Mouse (Mus musculus) ES-E14 (cell line): ENCODE measurements around the gene Lrrc26. TPM values are rescaled to one million over a fixed set of nuclear protein-coding genes. Genes with fewer than 3 reads are reported as not detected.

Experiments used
- DNase-seq: peaks from one replicate; pipeline ENCODE4 v3.0.0-alpha.2; 2013; ENCODE audit warnings: low read depth, low spot score
- H3K27ac ChIP-seq: 2 replicates; pipeline ENCODE4 v1.5.1; 2012; ENCODE audit warnings: low read depth, mild to moderate bottlenecking, low read length, moderate library complexity, mixed read lengths; ENCODE audit not compliant: poor library complexity, insufficient read depth, severe bottlenecking
- H3K36me3 ChIP-seq: 2 replicates; pipeline ENCODE4 v1.6.1; 2012; ENCODE audit warnings: mild to moderate bottlenecking, low read length, moderate library complexity, mixed read lengths; ENCODE audit not compliant: control insufficient read depth, poor library complexity, insufficient read depth, severe bottlenecking
- H3K4me1 ChIP-seq, 2 experiments: fragments of 150-350 bp in 1 of 2; sonication (generic) in 1 of 2; 2 replicates each; pipeline ENCODE4 v1.6.1; 2012; ENCODE audit warnings: low read length in 2 of 2, mild to moderate bottlenecking in 1 of 2, mixed read lengths in 1 of 2; ENCODE audit not compliant: control insufficient read depth in 2 of 2, insufficient read depth in 2 of 2, poor library complexity in 1 of 2
- H3K4me3 ChIP-seq, 2 experiments: fragments of 150-350 bp in 1 of 2; sonication (generic) in 1 of 2; 2 replicates each; pipeline ENCODE4 v1.5.1; 2012; ENCODE audit warnings: low read length in 2 of 2, low read depth in 1 of 2, mild to moderate bottlenecking in 1 of 2, mixed read lengths in 1 of 2; ENCODE audit not compliant: insufficient read depth in 1 of 2, poor library complexity in 1 of 2, severe bottlenecking in 1 of 2
- H3K9ac ChIP-seq: 2 replicates; pipeline ENCODE4 v1.6.1; 2012; ENCODE audit warnings: low read depth, mild to moderate bottlenecking, low read length, mixed read lengths; ENCODE audit not compliant: poor library complexity, insufficient read depth, severe bottlenecking
- H3K9me3 ChIP-seq: fragments of 150-350 bp; sonication (generic); 2 replicates; pipeline ENCODE4 v1.6.1; 2012; ENCODE audit warnings: low read depth, mild to moderate bottlenecking, low read length; ENCODE audit not compliant: control insufficient read depth, insufficient read depth
- CHD2 ChIP-seq: IDR thresholded peaks from 2 replicates; pipeline ENCODE4 v1.6.1; 2014; ENCODE audit warnings: mild to moderate bottlenecking, low read depth, low read length, inconsistent platforms
- HCFC1 ChIP-seq: IDR thresholded peaks from 2 replicates; pipeline ENCODE4 v1.6.1; 2012; ENCODE audit warnings: low read length, inconsistent platforms, borderline replicate concordance; ENCODE audit not compliant: insufficient read depth
- MAFK ChIP-seq: IDR thresholded peaks from 2 replicates; pipeline ENCODE4 v1.6.1; 2014; ENCODE audit warnings: mild to moderate bottlenecking, low read depth, low read length, inconsistent platforms; ENCODE audit not compliant: insufficient read depth
- ZC3H11A ChIP-seq: IDR thresholded peaks from 2 replicates; pipeline ENCODE4 v1.6.1; 2012; ENCODE audit warnings: low read depth, mild to moderate bottlenecking, inconsistent platforms, low read length, borderline replicate concordance
- ZNF384 ChIP-seq: IDR thresholded peaks from 2 replicates; pipeline ENCODE4 v1.6.1; 2012; ENCODE audit warnings: low read depth, low read length, inconsistent platforms
- in situ Hi-C, 2 experiments: fragments of 600-800 bp; cut with MboI; formaldehyde crosslinking; loops; one replicate each; pipeline ENCODE4 v1.15.1; 2025; ENCODE audit warnings: low sequenced_read_pairs in 2 of 2, inconsistent platforms in 1 of 2; ENCODE audit not compliant: unreplicated experiment in 2 of 2
- total RNA-seq: library from RNA; depleted of rRNA; stranded (reverse); fragments of 300-350 nt; gene quantifications from 2 replicates; pipeline ENCODE4 v1.2.3, GENCODE M21; 2012; rRNA removed

Gene Lrrc26
- total RNA-seq: 0.21 TPM in 1 of 2 replicates, not detected in the other

GRCm38 (mm10) chr2:25289651-25290050, at the start of gene Lrrc26:
Gene Lrrc26 (plus strand): TSS chr2:25289915.
- TF ChIP-seq MAFK (no peak), ZC3H11A (no peak), CHD2 (no peak), ZNF384 (no peak), HCFC1 (no peak)
- peaks cover 0 to 13% of the 10 kb centered on the region in 2 experiments; a peak in 1 of 4 replicates for H3K4me1 ChIP-seq
- no peak within 1 kb of the TSS for H3K27ac ChIP-seq
- in situ Hi-C loops: no loop called here
- no peaks in the 10 kb centered on the region for H3K9me3 ChIP-seq
- peak within 1 kb of the TSS; percentile 54 to 66 for H3K4me3 ChIP-seq
- H3K9ac ChIP-seq: peak within 1 kb of the TSS; percentile 18; the same call in 1 of the 2 replicates
- DNase-seq: no peak
- H3K36me3 ChIP-seq: peaks cover 8% of the 10 kb centered on the region; the same call in 1 of the 2 replicates

- no peak for DNase-seq
- H3K4me3 ChIP-seq: peak overlapping the region in 1 of 2 experiments; percentile 9; a peak in 2 of 4 replicates
- no peaks in the 10 kb centered on the region; the same call in 1 of the 2 replicates for H3K36me3 ChIP-seq
- 0 out of 2 replicates have a peak overlapping the region, but pooled peaks have one; percentile 26 for H3K27ac ChIP-seq
- H3K9me3 ChIP-seq: no peaks in the 10 kb centered on the region
- TF ChIP-seq ZNF384 (no peak), ZC3H11A (no peak), CHD2 (no peak), HCFC1 (no peak), MAFK (no peak)
- in situ Hi-C loops: no loop called here
- peak overlapping the region; percentile 27; the same call in 1 of the 2 replicates for H3K9ac ChIP-seq
- H3K4me1 ChIP-seq: peaks cover 11 to 41% of the 10 kb centered on the region in 2 experiments
These were observed 49.4 kb upstream of the Lrrc26 start for GRCm38 (mm10) chr2:25240310-25240709.

- in situ Hi-C loops: no loop called here
- peak overlapping the region; percentile 27; the same call in 1 of the 2 replicates for H3K9ac ChIP-seq
- no peak overlapping the region; the same call in 1 of the 2 replicates for H3K27ac ChIP-seq
- no peak for TF ChIP-seq MAFK
- peak; percentile 56; the same call in 1 of the 2 replicates for TF ChIP-seq HCFC1
- TF ChIP-seq ZC3H11A: no peak
- H3K4me3 ChIP-seq: peak overlapping the region; percentile 9 to 35
- H3K36me3 ChIP-seq: peaks cover 3% of the 10 kb centered on the region; the same call in 1 of the 2 replicates
- no peaks in the 10 kb centered on the region for H3K9me3 ChIP-seq
- DNase-seq: peak; percentile 91
- H3K4me1 ChIP-seq: peaks cover 11 to 41% of the 10 kb centered on the region in 2 experiments
These were observed 48.8 kb upstream of the Lrrc26 start for GRCm38 (mm10) chr2:25240723-25241437.

GRCm38 (mm10) chr2:25241438-25241775, 48.3 kb upstream of the Lrrc26 start:
- Histone ChIP-seq H3K36me3 (peaks cover 4% of the 10 kb centered on the region; the same call in 1 of the 2 replicates), H3K27ac (no peak overlapping the region), H3K4me1 (peaks cover 10 to 35% of the 10 kb centered on the region in 2 experiments), H3K9ac (no peak overlapping the region), H3K9me3 (no peaks in the 10 kb centered on the region), H3K4me3 (peak overlapping the region; percentile 9 to 83)
- in situ Hi-C loops: no loop called here
- no peak for DNase-seq
- no peak for TF ChIP-seq CHD2
- no peak for TF ChIP-seq ZNF384
- TF ChIP-seq HCFC1: no peak
- TF ChIP-seq ZC3H11A: no peak
- TF ChIP-seq MAFK: no peak
